In the genomic region with DNA sequence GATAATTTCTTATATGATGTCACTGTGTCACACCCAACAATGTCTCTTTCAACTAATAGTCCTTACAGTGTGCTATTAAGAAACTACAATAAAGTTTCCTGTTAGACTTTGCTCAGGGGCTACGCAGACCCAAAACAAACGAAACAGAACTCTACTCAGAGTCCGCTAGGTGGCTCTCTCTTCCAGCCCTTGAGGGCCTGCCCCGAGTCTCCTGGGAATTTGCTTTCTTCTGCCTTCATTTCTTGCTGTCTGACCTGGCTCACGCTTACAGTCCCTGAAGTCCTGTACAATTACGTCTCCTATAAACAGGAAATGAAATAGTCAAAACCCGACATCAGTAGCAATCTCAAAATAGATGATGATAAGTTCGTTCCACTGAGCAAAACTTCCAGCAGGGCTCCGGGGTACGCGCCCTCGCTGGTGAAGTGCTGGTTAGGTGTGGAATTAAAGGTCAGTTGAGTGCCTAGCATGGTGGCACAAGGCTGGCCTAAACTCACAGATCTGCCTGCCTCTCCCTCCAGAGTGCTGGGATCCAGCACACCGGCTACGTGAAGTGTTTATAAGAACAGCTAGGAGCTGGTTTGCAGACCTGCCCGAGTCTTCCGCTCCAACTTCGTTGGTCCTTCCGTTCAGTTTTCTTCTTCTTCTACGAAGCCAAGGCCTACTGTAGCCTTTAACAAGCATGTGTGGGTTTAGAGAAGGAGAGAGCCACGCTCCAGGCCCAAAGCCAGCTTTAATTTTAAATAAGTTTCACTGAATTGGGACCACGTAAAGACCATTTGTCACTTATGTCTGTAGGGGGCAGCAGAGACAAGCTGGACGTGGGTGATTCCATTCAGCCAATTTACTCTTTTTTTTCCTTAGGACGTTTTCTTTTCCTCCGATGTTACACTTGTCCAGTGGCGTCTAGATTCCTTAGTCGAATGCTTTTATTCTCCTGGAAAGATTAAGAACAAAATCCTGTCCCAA, we compare ENCODE assay signal across 8 mouse cellular contexts. TPM values are rescaled to one million over a fixed set of nuclear protein-coding genes. Genes with fewer than 3 reads are reported as not detected.
A peak's percentile ranks its signal among the peaks of the same experiment; 100 is the strongest.
DNase-seq lines count a peak whose midpoint lies in the region; ATAC-seq and TF ChIP-seq lines count a peak whose summit lies in the region.

No protein-coding gene starts in this region.

- H3K4me3 ChIP-seq in gastrocnemius, adult 2 months: peak overlapping the region; percentile 79
- no peak overlapping the region; the same call in 1 of the 2 replicates for H3K4me3 ChIP-seq in hindbrain, postnatal 0 days (ENCODE audit: low read length)

- peak; percentile 59 for ATAC-seq in hindbrain, postnatal 0 days
- peak; percentile 80 for ATAC-seq in megakaryocyte progenitor cell, adult 5-6 weeks (replicated peaks; ENCODE audit: poor library complexity)

- WGBS in hindbrain, postnatal 0 days: 23% methylated on average over 26 of the region's 26 CpGs

- intact Hi-C loops in gastrocnemius, adult 2 months (cut with DNase I): loop anchor here (1.0 to 5.0 kb wide), 3 partner anchors 30 to 92 kb away; no protein-coding TSS in a partner anchor
- intact Hi-C loops in left cerebral cortex, postnatal 14 days (cut with DNase I): loop anchor here (1.0 to 10.0 kb wide), 3 partner anchors 29 to 489 kb away; no protein-coding TSS in a partner anchor

- H3K9ac ChIP-seq in hindbrain, postnatal 0 days (replicated peaks; ENCODE audit: low read length): no peak overlapping the region

- H3K9me3 ChIP-seq in hindbrain, postnatal 0 days (ENCODE audit: low read length): no peaks in the 10 kb centered on the region

- DNase-seq in urinary bladder, adult 18-20 months (ENCODE audit: low spot score in 2 of 2): peak; percentile 27 to 30
- DNase-seq in urinary bladder, adult 2 months (ENCODE audit: low spot score): no peak
- DNase-seq in cerebellum, postnatal 25 days: peak; percentile 60 to 76
- peak; percentile 70 for DNase-seq in gastrocnemius, adult 2 months
- peak; percentile 93 for DNase-seq in hindbrain, postnatal 0 days (ENCODE audit: low spot score)
- DNase-seq in left cerebral cortex, postnatal 14 days (ENCODE audit: low spot score in 2 of 2): peak; percentile 73 to 81
- DNase-seq in spleen, adult 12 weeks (ENCODE audit: low spot score): peak; percentile 46

- peak; percentile 84 for TF ChIP-seq CTCF in gastrocnemius, adult 2 months (IDR thresholded peaks at IDR 0.05)
- peak; percentile 81 for TF ChIP-seq CTCF in hindbrain, postnatal 0 days (IDR thresholded peaks at IDR 0.05; ENCODE audit: low read depth)

- H3K27me3 ChIP-seq in hindbrain, postnatal 0 days (ENCODE audit: insufficient read depth, low read length): no peaks in the 10 kb centered on the region

- peak overlapping the region; percentile 46 for H3K27ac ChIP-seq in gastrocnemius, adult 2 months
- H3K27ac ChIP-seq in hindbrain, postnatal 0 days: no peak overlapping the region

- no peaks in the 10 kb centered on the region for H3K4me1 ChIP-seq in hindbrain, postnatal 0 days (ENCODE audit: insufficient read depth, low read length)

- H3K4me2 ChIP-seq in hindbrain, postnatal 0 days (ENCODE audit: low read depth, low read length): peak overlapping the region; percentile 47

- no peaks in the 10 kb centered on the region for H3K36me3 ChIP-seq in hindbrain, postnatal 0 days (ENCODE audit: insufficient read depth, low read length)

RNA-seq across cellular contexts. Expression of a gene that starts 17.7 kb away (rescaled TPM):
- polyA plus RNA-seq in urinary bladder, adult 2 months (2012; rRNA removed): not detected in 2 replicates
- not detected for total RNA-seq in gastrocnemius, adult 2 months (2021)
- not detected in 2 replicates for total RNA-seq in hindbrain, postnatal 0 days (2014; rRNA removed)
- polyA plus RNA-seq in hindbrain, postnatal 0 days (2015; fragmentation: Nextera tagmentation; extraction: Ambion mirVana): not detected in 2 replicates
- not detected for total RNA-seq in left cerebral cortex, postnatal 14 days (2021)
- not detected in 2 replicates for total RNA-seq in megakaryocyte progenitor cell, adult 5-6 weeks (2015)
- total RNA-seq in megakaryocyte progenitor cell, adult 5-6 weeks (2017): not detected in 2 replicates

RNA-seq across cellular contexts. Expression of a gene that starts 50.7 kb away (rescaled TPM):
- 28.2 and 47.5 TPM in 2 replicates for polyA plus RNA-seq in urinary bladder, adult 2 months (2012; rRNA removed)
- total RNA-seq in gastrocnemius, adult 2 months (2021): 10 to 100 TPM; 68.8 to 74.4 TPM
- 52.9 and 56.2 TPM in 2 replicates for total RNA-seq in hindbrain, postnatal 0 days (2014; rRNA removed)
- polyA plus RNA-seq in hindbrain, postnatal 0 days (2015; fragmentation: Nextera tagmentation; extraction: Ambion mirVana): 22.3 and 22.7 TPM in 2 replicates
- 100 to 1,000 TPM; 110 to 112 TPM for total RNA-seq in left cerebral cortex, postnatal 14 days (2021)
- 65.0 and 65.9 TPM in 2 replicates for total RNA-seq in megakaryocyte progenitor cell, adult 5-6 weeks (2015)
- total RNA-seq in megakaryocyte progenitor cell, adult 5-6 weeks (2017): 66.6 and 74.4 TPM in 2 replicates
